Mouse (Mus musculus): ENCODE measurements around the gene Srpk2. TPM values are rescaled to one million over a fixed set of nuclear protein-coding genes. Genes with fewer than 3 reads are reported as not detected.

The Srpk2 gene
- polyA plus RNA-seq, 1 experiment = 7.8 TPM

DNA sequence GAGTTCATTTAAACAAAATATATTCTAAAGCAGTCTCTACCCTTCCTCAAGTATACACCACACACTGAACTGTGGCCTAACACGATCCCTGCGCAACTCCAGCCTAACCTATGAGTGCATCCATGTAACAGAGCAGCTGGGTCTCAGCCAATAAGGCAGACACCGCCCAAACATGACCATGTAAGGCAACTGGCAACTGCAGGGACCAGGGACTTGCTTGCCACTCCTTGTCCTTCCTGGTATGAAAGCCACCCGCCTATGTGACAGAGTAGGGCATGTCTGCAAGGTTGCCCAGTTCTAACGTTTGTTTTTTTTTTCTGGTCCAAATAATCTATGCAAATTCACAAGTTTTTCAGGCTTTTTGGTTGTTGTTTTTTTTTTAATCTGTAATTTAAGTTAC lies 132.7 kb downstream of the Srpk2 start:
- TF ChIP-seq CTCF (IDR thresholded peaks at IDR 0.05; ENCODE audit: insufficient read depth, low read length) (no peak), POLR2A (IDR thresholded peaks at IDR 0.05; ENCODE audit: borderline replicate concordance, extremely low read depth, low read depth, low read length) (no peak)
- 49% methylated on average over 5 of the region's 5 CpGs for WGBS
- no peak for DNase-seq
- H3K4me1 ChIP-seq (ENCODE audit: control insufficient read depth, insufficient read depth, low read length) = no peaks in the 10 kb centered on the region; the same call in 1 of the 2 replicates
- no peak overlapping the region for H3K4me3 ChIP-seq (replicated peaks; ENCODE audit: extremely low read depth, low read depth, low read length)

- 90% methylated on average over 7 of the region's 7 CpGs for WGBS
- TF ChIP-seq CTCF (IDR thresholded peaks at IDR 0.05; ENCODE audit: insufficient read depth, low read length) (no peak), POLR2A (IDR thresholded peaks at IDR 0.05; ENCODE audit: borderline replicate concordance, extremely low read depth, low read depth, low read length) (no peak)
- no peak for DNase-seq
- H3K4me1 ChIP-seq (ENCODE audit: control insufficient read depth, insufficient read depth, low read length) = no peaks in the 10 kb centered on the region
- no peak overlapping the region for H3K4me3 ChIP-seq (replicated peaks; ENCODE audit: extremely low read depth, low read depth, low read length)
Measured at GRCm38 (mm10) chr5:23535692-23536091, 148.7 kb downstream of the Srpk2 start.

DNA sequence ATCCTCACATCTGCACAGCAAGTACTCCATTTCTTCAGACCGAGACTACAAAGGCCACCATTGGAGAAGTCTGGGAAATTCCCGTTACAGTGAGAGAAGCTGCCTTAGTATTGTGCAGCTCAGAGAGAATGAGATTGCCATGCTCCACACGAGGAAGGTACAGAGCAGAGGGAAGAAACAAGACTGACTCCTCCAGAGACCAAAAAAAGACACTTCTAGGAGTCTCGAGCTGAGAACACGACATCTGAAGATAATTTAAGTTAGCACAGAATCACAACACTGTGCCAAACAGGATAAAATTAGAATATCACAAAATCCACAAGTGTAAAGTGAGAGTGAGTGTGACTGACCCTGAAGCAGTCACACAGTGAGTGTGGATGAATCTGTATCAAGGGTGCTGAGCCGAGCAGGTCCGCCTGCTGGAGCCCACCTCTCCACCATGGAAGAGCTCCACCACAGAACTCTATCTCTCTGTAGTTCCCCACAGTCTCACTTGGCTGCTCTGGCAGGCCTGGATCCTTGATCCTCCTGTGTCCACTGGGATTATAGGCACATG lies 152.8 kb downstream of the Srpk2 start:
- WGBS = 84% methylated on average over 7 of the region's 7 CpGs
- Histone ChIP-seq H3K4me1 (ENCODE audit: control insufficient read depth, insufficient read depth, low read length) (no peaks in the 10 kb centered on the region), H3K4me3 (replicated peaks; ENCODE audit: extremely low read depth, low read depth, low read length) (no peak overlapping the region)
- DNase-seq = no peak
- no peak for TF ChIP-seq POLR2A (IDR thresholded peaks at IDR 0.05; ENCODE audit: borderline replicate concordance, extremely low read depth, low read depth, low read length)
- no peak for TF ChIP-seq CTCF (IDR thresholded peaks at IDR 0.05; ENCODE audit: insufficient read depth, low read length)

DNA sequence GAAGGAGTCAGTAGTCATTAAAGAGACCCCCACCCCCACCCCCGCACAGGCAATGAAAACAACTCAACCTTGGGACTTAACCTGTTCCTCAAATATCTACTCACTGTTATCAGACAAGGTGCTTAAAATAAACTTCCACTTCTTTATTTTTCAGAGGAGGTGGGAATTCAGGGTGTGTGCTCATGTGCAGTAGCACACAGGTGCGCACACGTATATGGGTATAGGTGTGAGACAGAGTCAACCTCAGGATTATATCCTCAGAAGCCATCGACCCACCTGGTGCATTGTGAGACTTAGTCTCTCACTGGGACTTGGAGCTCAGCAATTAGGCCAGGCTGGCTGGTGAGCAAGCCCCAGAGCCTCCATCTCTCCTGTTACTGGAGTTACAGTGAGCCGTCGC lies 153.3 kb downstream of the Srpk2 start:
- Histone ChIP-seq H3K4me1 (ENCODE audit: control insufficient read depth, insufficient read depth, low read length) (no peaks in the 10 kb centered on the region), H3K4me3 (replicated peaks; ENCODE audit: extremely low read depth, low read depth, low read length) (no peak overlapping the region)
- 94% methylated on average over 6 of the region's 6 CpGs for WGBS
- TF ChIP-seq CTCF (IDR thresholded peaks at IDR 0.05; ENCODE audit: insufficient read depth, low read length) (no peak), POLR2A (IDR thresholded peaks at IDR 0.05; ENCODE audit: borderline replicate concordance, extremely low read depth, low read depth, low read length) (no peak)
- no peak for DNase-seq

- Histone ChIP-seq H3K4me3 (replicated peaks; ENCODE audit: extremely low read depth, low read depth, low read length) (no peak overlapping the region), H3K4me1 (ENCODE audit: control insufficient read depth, insufficient read depth, low read length) (no peaks in the 10 kb centered on the region)
- TF ChIP-seq CTCF (IDR thresholded peaks at IDR 0.05; ENCODE audit: insufficient read depth, low read length) = no peak
- no peak for TF ChIP-seq POLR2A (IDR thresholded peaks at IDR 0.05; ENCODE audit: borderline replicate concordance, extremely low read depth, low read depth, low read length)
- DNase-seq = no peak
- WGBS = 61% methylated on average over 3 of the region's 3 CpGs
Measured at GRCm38 (mm10) chr5:23524621-23525020, 159.8 kb downstream of the Srpk2 start.

DNA sequence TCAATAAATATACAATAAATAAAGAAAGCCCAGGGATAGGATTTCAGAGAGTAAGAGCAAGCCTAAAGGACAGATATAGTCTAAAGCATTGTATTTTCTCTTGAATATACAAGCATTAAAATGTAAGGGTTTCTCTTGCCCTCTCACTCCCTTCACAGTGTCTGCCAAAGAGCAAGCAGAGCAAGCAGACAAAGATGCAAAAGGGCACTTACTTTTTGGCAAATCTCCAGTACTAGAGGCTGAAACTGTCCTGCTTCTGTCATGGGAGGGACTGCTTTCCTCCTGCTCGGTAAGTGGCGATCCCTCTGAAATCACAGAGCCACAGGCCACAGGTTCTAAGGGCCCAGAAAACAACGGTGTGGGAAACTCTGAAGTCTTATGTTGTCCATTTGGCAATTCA lies 160.5 kb downstream of the Srpk2 start:
- 76% methylated on average over 3 of the region's 3 CpGs for WGBS
- DNase-seq = no peak
- H3K4me1 ChIP-seq (ENCODE audit: control insufficient read depth, insufficient read depth, low read length) = 0 out of 2 replicates have a peak, but pooled peaks cover under 1% of the 10 kb centered on the region
- TF ChIP-seq POLR2A (IDR thresholded peaks at IDR 0.05; ENCODE audit: borderline replicate concordance, extremely low read depth, low read depth, low read length) (no peak), CTCF (IDR thresholded peaks at IDR 0.05; ENCODE audit: insufficient read depth, low read length) (no peak)
- no peak overlapping the region for H3K4me3 ChIP-seq (replicated peaks; ENCODE audit: extremely low read depth, low read depth, low read length)

DNA sequence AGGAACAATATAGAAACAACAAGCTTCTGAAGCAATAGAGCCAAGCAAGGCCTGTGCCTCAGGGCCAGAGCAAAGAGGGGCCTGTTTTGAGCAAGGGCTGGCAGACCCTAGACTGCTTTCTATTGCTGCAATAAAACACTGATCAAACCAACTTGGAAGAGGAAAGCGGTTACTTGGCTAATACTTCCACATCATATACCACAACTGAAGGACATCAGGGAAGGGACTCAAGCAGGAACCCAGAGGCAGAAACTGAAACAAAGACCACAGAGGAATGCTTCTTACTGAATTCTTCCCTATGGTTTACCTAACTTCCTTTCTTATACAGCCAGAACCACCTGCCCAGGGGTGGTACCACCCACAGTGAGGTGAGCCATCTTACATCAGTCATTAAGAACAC lies 162.8 kb downstream of the Srpk2 start:
- no peak for DNase-seq
- TF ChIP-seq POLR2A (IDR thresholded peaks at IDR 0.05; ENCODE audit: borderline replicate concordance, extremely low read depth, low read depth, low read length) = no peak
- TF ChIP-seq CTCF (IDR thresholded peaks at IDR 0.05; ENCODE audit: insufficient read depth, low read length) = no peak
- WGBS = 92% methylated on average over 1 of the region's 1 CpGs
- no peak overlapping the region for H3K4me3 ChIP-seq (replicated peaks; ENCODE audit: extremely low read depth, low read depth, low read length)
- peaks cover 5% of the 10 kb centered on the region; the same call in 1 of the 2 replicates for H3K4me1 ChIP-seq (ENCODE audit: control insufficient read depth, insufficient read depth, low read length)

DNA sequence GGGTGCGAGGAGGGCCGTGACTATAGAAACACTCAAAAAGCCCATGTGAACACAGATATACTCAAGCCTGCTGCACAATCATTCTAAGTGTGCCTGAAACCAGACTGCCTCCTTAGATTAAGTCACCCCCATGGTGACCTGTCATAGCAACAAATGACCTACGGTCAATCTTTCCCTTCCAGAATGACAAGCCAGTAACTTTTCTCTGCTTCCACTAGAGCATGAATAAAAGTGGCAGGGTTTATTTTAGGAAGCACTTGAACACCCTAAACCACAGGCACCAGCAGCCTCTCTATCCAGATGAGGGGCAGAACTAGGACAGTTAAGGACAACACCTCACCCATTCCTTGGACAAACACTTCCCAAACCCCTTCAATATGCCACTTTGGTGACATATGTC lies 164.7 kb downstream of the Srpk2 start:
- 80% methylated on average over 3 of the region's 3 CpGs for WGBS
- Histone ChIP-seq H3K4me1 (ENCODE audit: control insufficient read depth, insufficient read depth, low read length) (peaks cover 5% of the 10 kb centered on the region; the same call in 1 of the 2 replicates), H3K4me3 (replicated peaks; ENCODE audit: extremely low read depth, low read depth, low read length) (no peak overlapping the region)
- no peak for TF ChIP-seq POLR2A (IDR thresholded peaks at IDR 0.05; ENCODE audit: borderline replicate concordance, extremely low read depth, low read depth, low read length)
- TF ChIP-seq CTCF (IDR thresholded peaks at IDR 0.05; ENCODE audit: insufficient read depth, low read length) = no peak
- no peak for DNase-seq

- Histone ChIP-seq H3K4me3 (replicated peaks; ENCODE audit: extremely low read depth, low read depth, low read length) (no peak overlapping the region), H3K4me1 (ENCODE audit: control insufficient read depth, insufficient read depth, low read length) (peaks cover 5% of the 10 kb centered on the region; the same call in 1 of the 2 replicates)
- 40% methylated on average over 3 of the region's 3 CpGs for WGBS
- no peak for DNase-seq
- TF ChIP-seq POLR2A (IDR thresholded peaks at IDR 0.05; ENCODE audit: borderline replicate concordance, extremely low read depth, low read depth, low read length) (no peak), CTCF (IDR thresholded peaks at IDR 0.05; ENCODE audit: insufficient read depth, low read length) (no peak)
Measured at GRCm38 (mm10) chr5:23518673-23519072, 165.7 kb downstream of the Srpk2 start.

DNA sequence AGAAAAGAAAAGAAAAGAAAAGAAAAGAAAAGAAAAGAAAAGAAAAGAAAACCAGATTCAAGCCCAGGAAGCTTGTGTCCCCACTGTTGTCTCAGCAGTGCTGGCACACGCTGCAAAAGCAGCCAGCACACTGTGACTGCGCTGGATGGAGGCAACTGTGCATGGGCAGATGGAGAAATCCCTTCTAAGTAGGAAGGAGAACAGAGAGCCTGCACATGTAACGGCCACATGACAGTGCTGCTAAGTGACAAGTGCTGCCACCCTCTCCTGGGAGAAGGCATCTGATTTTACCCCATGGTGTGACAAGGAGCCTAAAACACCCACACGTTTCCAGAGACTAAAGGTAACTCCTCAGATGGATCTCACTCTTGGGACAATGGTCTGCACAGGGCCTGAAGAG lies 166.6 kb downstream of the Srpk2 start:
- no peak for DNase-seq
- Histone ChIP-seq H3K4me3 (replicated peaks; ENCODE audit: extremely low read depth, low read depth, low read length) (no peak overlapping the region), H3K4me1 (ENCODE audit: control insufficient read depth, insufficient read depth, low read length) (peaks cover 5% of the 10 kb centered on the region; the same call in 1 of the 2 replicates)
- TF ChIP-seq POLR2A (IDR thresholded peaks at IDR 0.05; ENCODE audit: borderline replicate concordance, extremely low read depth, low read depth, low read length) (no peak), CTCF (IDR thresholded peaks at IDR 0.05; ENCODE audit: insufficient read depth, low read length) (no peak)
- WGBS = 92% methylated on average over 4 of the region's 4 CpGs

Measured in lung, adult 2 months (tissue).